Mouse (Mus musculus) cerebellum, adult (tissue): ENCODE results near the gene P3h1.

ENCODE experiments used
- ATAC-seq: cut with Nextera tagmentation; 2 replicates; pipeline ENCODE4 v1.9.2; 2017; ENCODE audit warnings: mild to moderate bottlenecking, moderate library complexity, mixed read lengths; ENCODE audit not compliant: insufficient number of reproducible peaks, low FRiP score, low TSS enrichment

Gene P3h1

DNA sequence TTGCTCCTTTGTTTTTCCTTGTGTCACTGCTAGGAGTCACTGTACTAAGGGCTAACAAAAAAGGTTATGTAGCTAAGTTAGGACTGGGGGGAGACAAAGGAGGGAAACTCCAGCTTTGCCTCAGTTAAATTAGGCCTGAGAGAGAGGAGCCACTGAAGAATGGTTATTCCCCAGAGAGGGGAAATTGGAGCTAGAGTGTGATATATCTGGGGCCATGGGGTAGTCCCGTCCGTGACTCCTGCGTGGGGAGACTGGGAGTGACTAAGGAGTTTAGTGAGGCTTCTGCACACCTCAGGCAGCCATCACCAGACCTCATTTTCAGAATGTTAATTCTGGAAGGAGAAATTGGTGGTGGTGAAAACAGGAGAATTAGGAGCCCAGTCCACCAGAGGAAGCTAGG, 1.6 kb downstream of the P3h1 start:
- no peak for ATAC-seq

GRCm38 (mm10) chr4:119238661-119239060, 5.9 kb downstream of the P3h1 start:
- ATAC-seq = no peak

- ATAC-seq = peak; percentile 42; the same call in 1 of the 2 replicates
Observed at GRCm38 (mm10) chr4:119239181-119239682, 6.5 kb downstream of the P3h1 start.

GRCm38 (mm10) chr4:119241664-119242063, 8.9 kb downstream of the P3h1 start:
- no peak for ATAC-seq

- ATAC-seq = no peak
Observed at GRCm38 (mm10) chr4:119242571-119242970, 9.9 kb downstream of the P3h1 start.

GRCm38 (mm10) chr4:119244468-119245240, 11.9 kb downstream of the P3h1 start:
- no peak for ATAC-seq

DNA sequence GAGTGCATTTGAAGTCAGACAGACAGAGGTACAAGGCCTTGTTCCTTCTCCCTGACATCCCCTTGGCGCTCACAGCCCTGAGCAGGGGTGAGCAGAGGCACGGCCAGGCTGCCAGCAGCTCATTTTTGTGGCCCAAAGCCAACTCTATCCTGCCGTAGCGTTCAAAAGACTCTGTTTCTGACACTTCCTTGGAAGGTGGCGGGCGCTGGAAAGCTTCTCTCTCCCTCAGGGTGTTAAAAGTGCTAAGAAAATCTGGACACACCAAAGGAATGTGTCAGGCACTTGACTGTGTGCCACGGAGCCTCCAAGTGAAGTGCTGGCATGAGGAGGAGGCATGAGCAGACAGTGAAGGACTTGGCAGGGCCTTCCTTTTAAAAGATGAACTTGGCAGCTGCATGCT, 12.8 kb downstream of the P3h1 start:
- ATAC-seq = no peak

GRCm38 (mm10) chr4:119245961-119246360, 13.2 kb downstream of the P3h1 start:
- no peak for ATAC-seq

- ATAC-seq = no peak
Observed at GRCm38 (mm10) chr4:119246688-119247225, 14.0 kb downstream of the P3h1 start.

DNA sequence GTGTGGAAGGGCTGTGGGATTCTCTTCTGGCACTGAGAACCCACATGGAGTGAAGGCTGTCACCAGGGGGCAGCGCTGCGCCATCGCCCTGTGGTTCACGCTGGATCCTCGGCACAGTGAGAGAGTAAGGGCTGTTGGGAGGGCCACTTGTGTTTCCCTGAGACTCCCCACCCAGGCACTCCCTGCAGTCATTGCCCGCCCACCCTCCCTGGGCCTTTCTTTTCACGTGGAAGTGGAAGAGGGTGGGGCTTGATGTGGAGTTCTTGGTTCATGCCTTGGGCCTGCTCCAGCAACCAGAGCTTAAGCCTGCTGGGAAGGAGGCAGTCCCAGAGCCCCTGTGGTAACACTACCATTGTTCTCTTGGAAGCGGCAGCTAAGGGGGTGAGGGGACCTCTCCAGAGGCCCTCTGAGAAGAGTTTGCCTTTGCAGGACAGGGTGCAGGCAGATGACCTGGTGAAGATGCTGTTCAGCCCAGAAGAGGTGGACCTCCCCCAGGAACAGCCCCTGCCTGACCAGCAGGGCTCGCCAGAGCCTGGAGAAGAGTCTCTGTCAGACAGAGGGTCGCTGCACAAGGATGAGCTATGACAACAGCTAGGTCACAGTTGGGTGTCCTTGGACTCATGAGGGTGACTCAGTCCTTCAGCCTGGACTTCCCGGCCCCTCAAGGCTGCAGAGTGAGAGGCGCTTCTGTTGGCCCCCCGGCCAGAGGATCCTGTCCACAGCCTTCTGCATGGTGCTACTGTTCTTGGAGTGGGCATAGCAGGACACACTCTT, 14.9 kb downstream of the P3h1 start:
- ATAC-seq = no peak

DNA sequence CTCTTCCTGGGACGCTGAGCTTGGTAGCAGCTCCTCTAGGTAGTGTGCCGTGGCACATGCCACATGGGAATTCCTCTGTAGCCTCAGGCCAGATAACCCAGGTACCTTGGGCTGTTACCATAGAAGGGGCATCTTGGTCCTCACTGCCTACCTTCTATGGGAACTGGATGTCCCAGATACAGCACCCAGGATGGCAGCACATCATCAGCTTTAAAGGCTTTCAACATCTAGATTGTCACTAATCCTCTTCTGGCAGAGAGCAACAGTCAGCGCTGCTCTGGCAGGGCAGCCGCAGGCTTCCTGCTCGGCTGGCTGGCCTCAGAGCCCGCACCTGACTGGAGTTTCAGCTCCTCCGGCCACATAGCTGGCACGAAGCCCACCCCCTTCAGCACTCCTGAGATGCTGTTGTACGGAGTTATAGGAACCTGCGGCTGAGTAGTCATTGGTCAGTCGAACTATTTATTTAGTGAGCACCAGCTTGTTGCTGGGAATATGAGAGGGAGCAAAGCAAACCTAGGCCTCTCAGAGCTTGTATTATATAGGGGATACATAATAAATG, 15.8 kb downstream of the P3h1 start:
- no peak for ATAC-seq

GRCm38 (mm10) chr4:119252025-119252808, 19.5 kb downstream of the P3h1 start:
- no peak for ATAC-seq

DNA sequence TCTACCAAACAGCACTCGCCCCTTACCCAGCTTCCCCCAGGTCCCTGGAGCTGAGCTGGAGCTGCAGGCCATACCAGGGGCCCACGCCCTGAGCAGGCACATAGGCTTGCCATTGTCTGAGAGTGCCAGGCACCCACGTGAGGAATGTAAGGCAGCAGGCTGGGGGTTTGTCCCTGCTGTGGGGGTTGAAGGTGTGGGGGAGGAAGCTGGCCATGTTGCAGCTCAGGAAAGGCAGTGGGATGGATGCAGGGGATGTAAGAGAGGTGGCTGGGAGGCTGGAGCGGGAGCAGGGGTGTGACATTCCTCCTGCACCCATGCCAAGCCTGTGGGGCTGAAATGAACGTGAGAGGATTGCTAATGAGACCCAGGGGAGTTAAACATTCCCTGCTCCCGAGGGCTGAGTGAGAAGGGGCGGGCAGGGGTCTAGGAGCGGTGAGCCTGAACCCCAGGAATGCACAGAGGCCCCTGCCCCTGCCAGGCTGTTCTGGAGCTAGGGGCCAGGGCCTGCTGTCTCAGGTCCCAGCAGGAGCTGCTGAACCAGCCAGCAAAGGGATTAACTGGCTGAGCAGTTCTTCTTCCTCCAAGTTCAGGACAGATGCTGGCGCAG, 21.4 kb downstream of the P3h1 start:
- no peak for ATAC-seq

DNA sequence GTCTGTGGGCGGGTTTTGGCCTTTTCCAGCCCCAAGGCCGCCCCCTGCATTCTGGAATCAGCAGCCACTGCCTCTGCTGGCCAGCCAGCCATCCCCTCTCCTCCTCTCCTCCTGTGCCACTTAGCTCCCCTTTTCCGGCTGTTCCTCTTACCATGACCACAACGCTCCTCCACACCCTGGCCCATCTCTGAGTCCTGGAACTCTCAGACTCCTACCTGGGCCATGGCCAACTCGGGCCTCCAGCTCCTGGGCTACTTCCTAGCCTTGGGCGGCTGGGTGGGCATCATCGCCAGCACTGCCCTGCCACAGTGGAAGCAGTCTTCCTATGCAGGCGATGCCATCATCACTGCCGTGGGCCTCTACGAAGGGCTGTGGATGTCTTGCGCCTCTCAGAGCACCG, 22.6 kb downstream of the P3h1 start, which contains the start of gene Cldn19:
Cldn19 (plus strand) TSS at position 64 of the 400 bp plus-strand sequence.
- no peak for ATAC-seq

DNA sequence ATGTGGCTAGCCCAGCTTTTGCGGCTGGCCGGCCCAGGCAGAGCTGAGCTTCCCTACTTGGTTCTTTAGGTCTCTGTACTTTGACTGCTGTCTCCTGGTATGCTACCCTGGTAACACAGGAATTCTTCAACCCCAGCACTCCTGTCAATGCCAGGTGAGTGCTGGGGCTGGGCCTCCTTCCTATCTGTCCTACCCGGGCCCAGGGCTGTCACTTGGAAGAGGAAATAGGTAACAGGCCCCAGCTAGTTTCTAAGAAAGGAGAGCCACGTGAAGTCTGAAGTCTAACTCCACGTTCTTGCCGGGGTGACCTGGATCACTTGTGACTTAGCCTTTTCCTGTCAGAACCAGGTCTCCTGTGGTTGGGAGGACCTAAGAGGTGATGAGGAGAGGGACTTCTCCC, 24.4 kb downstream of the P3h1 start:
- no peak for ATAC-seq

GRCm38 (mm10) chr4:119259344-119260254, 26.9 kb downstream of the P3h1 start:
- ATAC-seq = no peak

GRCm38 (mm10) chr4:119261087-119261713, 28.5 kb downstream of the P3h1 start:
- no peak for ATAC-seq

GRCm38 (mm10) chr4:119262483-119262882, 29.8 kb downstream of the P3h1 start:
- no peak for ATAC-seq
